Mouse (Mus musculus): ENCODE results near the gene Slc22a17. TPM values are rescaled to one million over a fixed set of nuclear protein-coding genes. Genes with fewer than 3 reads are reported as not detected.

The Slc22a17 gene
- polyA plus RNA-seq, 1 experiment from 2014 or later, result 30.2 TPM

DNA sequence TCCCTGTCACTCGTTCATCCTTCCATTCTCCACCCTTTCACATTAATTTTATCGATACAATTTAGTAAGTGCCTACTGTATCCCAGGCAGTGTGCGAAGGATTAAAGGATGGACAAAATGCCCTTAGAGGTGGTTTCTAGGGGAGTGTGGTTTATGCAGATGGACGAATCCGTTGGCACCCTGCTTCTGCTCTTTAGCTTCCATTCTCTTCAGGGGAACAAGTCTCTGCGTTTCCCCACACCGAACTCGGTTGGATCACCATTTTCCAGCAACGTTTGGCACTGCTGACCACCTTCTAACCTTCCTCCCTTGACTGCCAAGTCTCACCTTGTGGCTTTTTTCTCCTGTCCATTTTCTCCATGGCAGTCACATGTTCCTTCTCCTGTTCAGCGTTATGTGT is 411 bp upstream of the Slc22a17 start:
- ATAC-seq, result 0 out of 2 replicates have a peak, but pooled peaks have one; percentile 1
- H3K9ac ChIP-seq, result peak overlapping the region; percentile 93
- H3K4me2 ChIP-seq (replicated peaks), result peak overlapping the region; percentile 99
- H3K9me3 ChIP-seq, result no peaks in the 10 kb centered on the region
- peak overlapping the region; percentile 68; the same call in 1 of the 2 replicates for H3K27ac ChIP-seq
- peak overlapping the region; percentile 94 for H3K4me3 ChIP-seq (replicated peaks)
- H3K27me3 ChIP-seq (replicated peaks), result 0 out of 2 replicates have a peak, but pooled peaks cover 2% of the 10 kb centered on the region
- H3K4me1 ChIP-seq (replicated peaks), result peaks cover 10% of the 10 kb centered on the region; the same call in 1 of the 2 replicates
- WGBS, result 17% methylated on average over 10 of the region's 10 CpGs
- peaks cover 6% of the 10 kb centered on the region; the same call in 1 of the 2 replicates for H3K36me3 ChIP-seq

DNA sequence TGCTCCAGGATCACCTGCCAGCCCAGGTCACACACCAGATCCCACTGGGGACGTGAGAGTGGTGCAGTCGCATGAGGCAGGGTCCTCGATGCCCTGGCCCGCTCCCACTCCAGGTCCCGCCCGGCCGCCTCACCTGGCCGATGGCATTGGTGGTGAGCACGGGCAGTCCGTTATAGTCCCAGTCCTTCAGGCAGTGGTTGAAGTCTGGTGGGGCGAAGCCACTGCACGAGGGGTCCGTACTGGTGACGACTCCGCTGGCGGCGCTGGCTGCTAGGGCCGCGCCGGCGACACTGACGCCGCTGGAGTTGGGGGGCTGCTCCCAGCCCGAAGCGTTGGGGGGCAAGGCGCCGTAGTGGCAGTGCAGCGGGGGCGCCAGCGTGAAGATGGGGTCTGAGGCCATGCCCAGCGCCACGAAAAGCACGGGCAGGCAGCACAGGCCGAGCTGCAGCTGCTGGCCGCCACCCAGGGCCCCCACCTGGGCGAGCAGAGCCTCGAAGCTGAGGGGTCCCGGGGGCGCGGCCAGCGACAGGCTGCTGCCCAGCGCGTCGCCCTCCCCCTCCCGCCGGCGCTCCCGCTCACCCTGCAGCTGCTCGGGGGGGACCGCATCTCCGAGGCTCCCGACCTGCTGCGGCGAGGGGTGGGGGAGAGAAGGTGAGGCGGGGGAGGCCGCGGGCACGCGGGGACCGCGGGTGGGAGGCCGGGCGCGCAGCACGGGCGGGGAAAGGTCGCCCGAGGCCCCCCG is 652 bp downstream of the Slc22a17 start:
- Histone ChIP-seq H3K27me3 (replicated peaks) (0 out of 2 replicates have a peak, but pooled peaks cover 2% of the 10 kb centered on the region), H3K9ac (peak overlapping the region; percentile 93), H3K9me3 (no peaks in the 10 kb centered on the region), H3K36me3 (peaks cover 5% of the 10 kb centered on the region; the same call in 1 of the 2 replicates), H3K4me3 (replicated peaks) (peak overlapping the region; percentile 94), H3K4me1 (replicated peaks) (peaks cover 10% of the 10 kb centered on the region; the same call in 1 of the 2 replicates), H3K27ac (peak overlapping the region; percentile 68; the same call in 1 of the 2 replicates), H3K4me2 (replicated peaks) (peak overlapping the region; percentile 99)
- peak; percentile 78 for ATAC-seq
- 2% methylated on average over 54 of the region's 69 CpGs for WGBS

DNA sequence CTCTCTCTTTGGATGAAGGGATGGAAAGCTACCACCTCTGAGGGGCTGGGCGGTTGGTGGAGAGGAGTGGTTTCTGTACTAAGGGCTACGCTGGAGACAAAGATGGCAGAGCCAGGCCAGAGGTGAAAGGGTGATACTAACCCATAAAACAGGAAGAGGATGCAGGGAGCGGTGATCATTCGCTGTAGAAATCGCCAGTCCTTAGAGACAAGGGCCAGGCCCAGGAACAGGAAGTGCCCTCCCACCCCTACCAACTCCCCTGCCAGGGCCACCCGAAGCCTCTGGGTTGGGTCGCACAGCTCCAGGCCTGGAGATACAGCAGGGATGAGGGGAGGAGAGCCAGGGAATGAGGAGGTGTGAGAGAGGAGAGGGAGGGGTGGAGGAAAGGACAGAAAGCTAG is 4.2 kb downstream of the Slc22a17 start:
- no peak overlapping the region for H3K9ac ChIP-seq
- H3K27me3 ChIP-seq (replicated peaks), result 0 out of 2 replicates have a peak, but pooled peaks cover 2% of the 10 kb centered on the region
- H3K36me3 ChIP-seq, result no peaks in the 10 kb centered on the region
- no peak overlapping the region for H3K4me3 ChIP-seq (replicated peaks)
- no peak overlapping the region for H3K27ac ChIP-seq
- H3K4me1 ChIP-seq (replicated peaks), result peaks cover 10% of the 10 kb centered on the region; the same call in 1 of the 2 replicates
- no peak for ATAC-seq
- 74% methylated on average over 7 of the region's 7 CpGs for WGBS
- no peaks in the 10 kb centered on the region for H3K9me3 ChIP-seq
- H3K4me2 ChIP-seq (replicated peaks), result no peak overlapping the region

DNA sequence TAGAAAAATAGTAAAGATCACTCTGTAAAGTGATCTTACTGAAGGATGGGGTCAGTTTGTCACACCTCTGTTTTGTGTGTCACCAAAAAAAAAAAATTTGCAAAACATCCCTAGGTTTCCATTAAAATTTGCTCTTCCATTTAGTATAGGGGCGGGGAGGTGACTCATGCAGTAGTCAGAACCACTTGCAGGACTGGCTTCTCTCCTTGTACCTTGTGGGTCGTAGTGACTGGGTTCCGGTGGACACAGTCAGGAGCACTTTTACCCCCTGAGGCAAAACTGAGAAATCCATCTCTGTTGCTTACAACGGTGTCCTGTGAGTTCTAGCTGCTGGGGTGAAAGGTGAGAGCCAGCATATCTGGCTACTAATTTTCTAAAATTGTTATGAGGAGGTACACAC is 9.3 kb downstream of the Slc22a17 start:
- Histone ChIP-seq H3K4me2 (replicated peaks) (no peak overlapping the region), H3K4me3 (replicated peaks) (no peak overlapping the region), H3K9ac (no peak overlapping the region), H3K27ac (no peak overlapping the region), H3K27me3 (replicated peaks) (no peaks in the 10 kb centered on the region), H3K36me3 (0 out of 2 replicates have a peak, but pooled peaks cover 4% of the 10 kb centered on the region), H3K9me3 (no peaks in the 10 kb centered on the region), H3K4me1 (replicated peaks) (no peaks in the 10 kb centered on the region)
- ATAC-seq, result no peak
- 87% methylated on average over 4 of the region's 4 CpGs for WGBS

DNA sequence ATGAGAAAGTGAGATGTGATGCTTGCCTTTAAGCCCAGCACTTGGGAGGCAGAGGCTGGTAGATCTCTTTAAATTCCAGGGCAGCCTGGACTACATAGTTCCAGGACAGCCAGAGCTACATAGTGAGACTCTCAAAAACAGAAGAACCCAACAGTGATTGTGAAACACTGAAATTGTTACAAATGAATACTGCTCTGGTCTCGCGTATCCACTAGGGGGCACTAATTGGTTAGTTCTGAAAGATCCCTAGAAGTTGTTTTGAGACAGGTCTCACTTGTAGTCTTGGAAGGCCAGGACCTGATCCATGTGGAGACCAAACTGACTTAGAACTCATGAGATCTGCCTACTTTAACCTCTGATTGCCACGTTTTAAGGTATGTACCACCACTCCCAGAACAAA is 12.5 kb downstream of the Slc22a17 start:
- Histone ChIP-seq H3K27me3 (replicated peaks) (no peaks in the 10 kb centered on the region), H3K9me3 (no peaks in the 10 kb centered on the region), H3K36me3 (peaks cover 17% of the 10 kb centered on the region), H3K9ac (no peak overlapping the region), H3K27ac (no peak overlapping the region), H3K4me2 (replicated peaks) (no peak overlapping the region), H3K4me1 (replicated peaks) (peaks cover 6% of the 10 kb centered on the region; the same call in 1 of the 2 replicates), H3K4me3 (replicated peaks) (no peak overlapping the region)
- peak; percentile 70 for ATAC-seq
- WGBS, result under 1% methylated on average over 3 of the region's 3 CpGs

DNA sequence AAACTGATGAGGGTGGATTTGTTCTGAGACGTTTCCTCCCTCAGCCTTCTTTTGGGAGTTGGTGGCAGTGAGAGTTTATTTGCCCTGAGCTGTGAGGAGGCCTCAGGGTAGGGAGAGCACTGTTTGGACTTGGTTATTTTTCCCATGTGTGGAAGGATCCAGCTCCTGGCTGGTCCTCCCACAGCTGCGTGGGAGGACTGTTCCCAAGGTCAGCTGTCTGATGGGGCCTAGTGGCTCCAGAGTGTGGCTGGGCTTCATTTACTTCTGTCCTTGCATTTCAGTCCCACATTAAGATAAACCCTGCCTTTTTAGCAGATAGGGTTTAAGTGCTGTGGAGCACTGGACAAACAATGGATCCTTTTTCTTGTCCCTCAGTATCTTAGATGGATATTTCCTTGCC is 15.5 kb downstream of the Slc22a17 start:
- peaks cover 6% of the 10 kb centered on the region; the same call in 1 of the 2 replicates for H3K4me1 ChIP-seq (replicated peaks)
- no peaks in the 10 kb centered on the region for H3K27me3 ChIP-seq (replicated peaks)
- 58% methylated on average over 2 of the region's 2 CpGs for WGBS
- H3K9me3 ChIP-seq, result no peaks in the 10 kb centered on the region
- H3K36me3 ChIP-seq, result peaks cover 17% of the 10 kb centered on the region
- no peak overlapping the region for H3K9ac ChIP-seq
- H3K27ac ChIP-seq, result no peak overlapping the region
- H3K4me2 ChIP-seq (replicated peaks), result no peak overlapping the region
- no peak for ATAC-seq
- no peak overlapping the region for H3K4me3 ChIP-seq (replicated peaks)

DNA sequence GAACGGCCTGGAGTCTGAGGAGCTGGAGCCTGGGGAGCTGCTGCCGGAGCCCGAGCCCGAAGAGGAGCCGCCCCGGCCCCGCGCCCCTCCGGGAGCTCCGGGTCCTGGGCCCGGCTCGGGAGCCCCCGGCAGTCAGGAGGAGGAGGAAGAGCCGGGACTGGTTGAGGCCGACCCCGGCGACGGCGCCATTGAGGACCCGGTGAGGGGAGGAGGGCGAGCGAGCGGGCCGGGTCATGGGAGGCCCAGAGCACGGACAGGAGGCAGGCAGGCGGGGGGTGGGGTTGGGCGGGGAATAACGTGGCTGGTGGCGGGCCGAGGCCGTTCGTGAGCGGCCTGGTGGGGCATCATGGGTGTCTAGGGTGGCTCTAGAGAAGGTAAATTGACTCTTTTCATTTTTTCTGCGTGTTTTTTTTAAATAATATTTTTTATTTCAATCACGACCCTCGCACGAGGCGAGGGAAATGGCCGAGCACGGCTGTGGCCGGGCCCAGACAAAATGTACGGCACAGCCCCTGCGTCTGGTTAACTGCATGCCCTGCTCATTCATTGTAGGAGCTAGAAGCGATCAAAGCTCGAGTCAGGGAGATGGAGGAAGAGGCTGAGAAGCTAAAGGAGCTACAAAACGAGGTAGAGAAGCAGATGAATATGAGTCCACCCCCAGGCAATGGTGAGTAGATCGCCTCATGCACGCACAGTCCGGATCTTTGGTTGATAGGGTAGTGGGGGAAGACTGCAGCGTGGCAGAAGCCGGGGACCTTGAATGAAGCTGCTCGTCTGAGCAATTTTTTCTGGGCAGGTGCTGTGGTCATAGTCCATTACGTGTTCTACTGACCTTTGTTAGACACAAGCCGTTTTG is 18.4 kb downstream of the Slc22a17 start:
- under 1% methylated on average over 54 of the region's 54 CpGs for WGBS
- H3K4me2 ChIP-seq (replicated peaks), result peak overlapping the region; percentile 61

DNA sequence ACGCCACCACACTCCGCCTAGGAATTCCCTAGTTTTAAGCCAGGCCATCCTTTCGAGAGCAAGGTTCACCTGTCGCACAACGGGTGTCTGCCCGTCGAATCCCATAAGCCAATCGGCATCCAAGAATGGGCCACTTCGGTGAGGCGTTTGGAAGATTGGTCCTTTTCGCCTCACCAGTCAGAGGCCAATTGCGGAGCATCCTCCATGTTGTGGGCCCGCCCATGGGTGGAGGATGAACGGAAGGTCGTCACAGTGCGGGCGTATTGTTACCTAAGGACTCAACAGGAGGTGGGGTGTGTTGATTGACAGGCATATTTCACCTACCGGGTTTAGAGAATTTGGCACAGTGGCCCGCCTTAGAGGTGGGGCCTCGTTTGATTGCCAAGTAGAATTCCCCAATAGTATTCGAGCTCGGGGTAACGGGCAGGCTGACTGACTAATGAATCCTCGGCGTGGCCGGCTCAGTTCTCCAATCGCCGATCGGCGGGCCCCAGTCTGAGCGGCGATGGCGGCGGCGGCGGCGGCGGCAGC is 19.2 kb downstream of the Slc22a17 start:
- Histone ChIP-seq H3K27ac (peak overlapping the region; percentile 96), H3K9ac (peak overlapping the region; percentile 100), H3K36me3 (peaks cover 14% of the 10 kb centered on the region), H3K4me1 (replicated peaks) (peaks cover 9% of the 10 kb centered on the region; the same call in 1 of the 2 replicates), H3K4me3 (replicated peaks) (peak overlapping the region; percentile 93), H3K27me3 (replicated peaks) (no peaks in the 10 kb centered on the region), H3K9me3 (no peaks in the 10 kb centered on the region), H3K4me2 (replicated peaks) (peak overlapping the region; percentile 61)
- ATAC-seq, result peak; percentile 99
- under 1% methylated on average over 38 of the region's 38 CpGs for WGBS

More for the DNA sequence above, 18.4 kb downstream of the Slc22a17 start:
- Histone ChIP-seq H3K4me1 (replicated peaks) (peaks cover 9% of the 10 kb centered on the region; the same call in 1 of the 2 replicates), H3K9ac (peak overlapping the region; percentile 100), H3K36me3 (peaks cover 17% of the 10 kb centered on the region), H3K4me3 (replicated peaks) (peak overlapping the region; percentile 93), H3K27me3 (replicated peaks) (no peaks in the 10 kb centered on the region), H3K9me3 (no peaks in the 10 kb centered on the region), H3K27ac (peak overlapping the region; percentile 96)
- ATAC-seq, result peak; percentile 74

DNA sequence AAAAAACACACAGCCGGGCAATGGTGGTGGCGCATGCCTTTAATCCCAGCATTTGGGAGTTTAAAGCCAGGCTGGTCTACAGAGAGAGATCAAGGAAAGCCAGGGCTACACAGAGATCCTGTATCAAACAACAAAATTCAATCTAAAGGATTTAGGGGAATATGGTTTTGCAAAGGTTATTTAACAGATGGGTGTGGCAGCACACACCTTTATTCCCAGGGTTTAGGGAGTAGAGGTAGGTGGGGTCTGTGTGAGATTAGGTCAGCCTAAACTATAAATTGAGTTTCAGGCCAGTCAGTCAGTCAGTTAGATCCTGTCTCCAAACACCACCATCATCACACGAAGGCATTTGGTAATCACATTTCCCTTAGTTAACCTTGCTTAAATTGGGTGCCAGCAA is 20.7 kb downstream of the Slc22a17 start, which contains the start of gene Pabpn1:
Gene Pabpn1 (plus strand): TSS at position 301 of the 400 bp plus-strand sequence.
- Histone ChIP-seq H3K27ac (peak within 1 kb of the TSS; percentile 82), H3K27me3 (replicated peaks) (no peaks in the 10 kb centered on the region), H3K4me3 (replicated peaks) (peak within 1 kb of the TSS; percentile 93), H3K4me1 (replicated peaks) (peaks cover 6% of the 10 kb centered on the region; the same call in 1 of the 2 replicates), H3K9me3 (no peaks in the 10 kb centered on the region), H3K4me2 (replicated peaks) (peak within 1 kb of the TSS; percentile 58), H3K36me3 (peaks cover 11% of the 10 kb centered on the region), H3K9ac (peak within 1 kb of the TSS; percentile 33; the same call in 1 of the 2 replicates)
- WGBS, result 89% methylated on average over 3 of the region's 3 CpGs
- no peak for ATAC-seq

DNA sequence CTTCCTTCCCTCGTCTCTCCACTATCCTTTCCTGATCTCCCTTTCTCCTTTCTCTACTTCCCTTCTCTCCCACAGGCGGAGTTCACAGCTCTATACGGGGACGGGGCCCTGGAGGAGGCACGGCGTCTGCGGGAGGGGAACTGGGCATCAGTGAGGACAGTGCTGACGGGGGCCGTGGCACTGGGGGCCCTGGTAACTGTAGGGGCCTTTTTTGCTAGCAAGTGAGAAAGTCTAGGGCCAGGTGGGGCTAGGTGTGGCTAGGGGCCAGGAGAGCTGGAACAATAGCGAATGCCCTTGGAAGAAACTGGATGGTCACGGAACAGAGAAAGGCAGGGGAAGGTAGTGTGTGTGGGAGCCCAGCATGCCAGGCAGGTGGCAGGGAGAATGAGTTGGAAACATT is 27.6 kb downstream of the Slc22a17 start:
- 0 out of 2 replicates have a peak overlapping the region, but pooled peaks have one; percentile 56 for H3K4me3 ChIP-seq (replicated peaks)
- no peaks in the 10 kb centered on the region for H3K27me3 ChIP-seq (replicated peaks)
- ATAC-seq, result no peak
- peak overlapping the region; percentile 80; the same call in 1 of the 2 replicates for H3K9ac ChIP-seq
- H3K4me2 ChIP-seq (replicated peaks), result peak overlapping the region; percentile 75
- H3K4me1 ChIP-seq (replicated peaks), result peaks cover 15% of the 10 kb centered on the region
- H3K36me3 ChIP-seq, result 0 out of 2 replicates have a peak, but pooled peaks cover 6% of the 10 kb centered on the region
- H3K9me3 ChIP-seq, result no peaks in the 10 kb centered on the region
- WGBS, result 87% methylated on average over 11 of the region's 11 CpGs
- H3K27ac ChIP-seq, result no peak overlapping the region

DNA sequence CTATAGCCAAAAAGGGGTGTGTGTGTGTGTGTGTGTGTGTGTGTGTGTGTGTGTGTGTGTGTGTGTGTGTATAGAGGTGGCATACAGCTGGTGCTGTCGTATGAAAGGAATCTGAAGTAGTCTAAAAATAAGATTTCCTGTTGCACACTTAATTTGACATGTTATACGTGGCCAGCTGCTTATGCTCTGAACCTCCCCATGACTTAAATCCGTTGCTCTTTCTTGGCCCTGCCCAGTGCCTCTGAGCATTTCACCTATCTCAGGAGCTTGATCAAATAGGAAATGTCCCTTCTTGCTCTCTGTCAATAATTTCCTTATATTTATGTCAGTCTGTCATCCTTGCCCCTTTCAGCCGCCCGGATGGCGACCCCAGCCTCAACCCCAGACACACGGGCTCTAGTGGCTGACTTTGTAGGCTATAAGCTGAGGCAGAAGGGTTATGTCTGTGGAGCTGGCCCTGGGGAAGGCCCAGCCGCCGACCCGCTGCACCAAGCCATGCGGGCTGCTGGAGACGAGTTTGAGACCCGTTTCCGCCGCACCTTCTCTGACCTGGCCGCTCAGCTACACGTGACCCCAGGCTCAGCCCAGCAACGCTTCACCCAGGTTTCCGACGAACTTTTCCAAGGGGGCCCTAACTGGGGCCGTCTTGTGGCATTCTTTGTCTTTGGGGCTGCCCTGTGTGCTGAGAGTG is 28.8 kb downstream of the Slc22a17 start:
- Histone ChIP-seq H3K36me3 (0 out of 2 replicates have a peak, but pooled peaks cover 6% of the 10 kb centered on the region), H3K4me3 (replicated peaks) (peak overlapping the region; percentile 56), H3K9ac (peak overlapping the region; percentile 80), H3K9me3 (no peaks in the 10 kb centered on the region), H3K27me3 (replicated peaks) (no peaks in the 10 kb centered on the region), H3K4me2 (replicated peaks) (peak overlapping the region; percentile 75), H3K27ac (peak overlapping the region; percentile 92), H3K4me1 (replicated peaks) (peaks cover 15% of the 10 kb centered on the region)
- WGBS, result 18% methylated on average over 21 of the region's 21 CpGs
- ATAC-seq, result peak; percentile 23

Data from intestine, embryonic 15.5 days (tissue).